Mouse (Mus musculus): ENCODE data around the gene Ackr2. TPM values are rescaled to one million over a fixed set of nuclear protein-coding genes. Genes with fewer than 3 reads are reported as not detected.

The Ackr2 gene
- polyA plus RNA-seq, 1 experiment from 2014 or later, result 0.31 TPM

DNA sequence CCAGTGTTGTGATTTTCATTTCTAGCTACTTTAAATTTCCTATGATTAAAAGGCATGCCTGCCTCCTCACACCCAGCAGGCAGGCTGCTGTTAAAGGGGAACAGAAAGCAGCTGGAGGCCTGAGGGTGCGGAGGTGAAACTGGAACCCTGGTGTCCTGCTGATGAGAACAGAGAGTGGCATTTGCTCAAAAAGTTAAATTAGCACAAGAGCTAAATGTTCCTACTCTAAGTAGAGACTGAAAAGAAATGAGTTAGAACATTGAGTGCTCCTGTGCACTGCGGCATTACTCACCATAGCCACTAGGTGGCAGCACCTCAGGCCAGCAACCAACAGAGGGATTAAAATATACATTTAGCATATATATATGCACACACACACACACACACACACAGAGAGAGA lies 30.3 kb downstream of the Ackr2 start:
- peaks cover 7% of the 10 kb centered on the region for H3K4me1 ChIP-seq
- peaks cover 5% of the 10 kb centered on the region; the same call in 1 of the 2 replicates for H3K27me3 ChIP-seq (ENCODE audit: insufficient read depth, poor library complexity, severe bottlenecking)
- 20% methylated on average over 2 of the region's 2 CpGs for WGBS
- no peak overlapping the region for H3K4me3 ChIP-seq
- no peak overlapping the region for H3K27ac ChIP-seq
- H3K9me3 ChIP-seq, result no peaks in the 10 kb centered on the region
- no peak for DNase-seq (ENCODE audit: low spot score)
- H3K36me3 ChIP-seq, result no peaks in the 10 kb centered on the region

DNA sequence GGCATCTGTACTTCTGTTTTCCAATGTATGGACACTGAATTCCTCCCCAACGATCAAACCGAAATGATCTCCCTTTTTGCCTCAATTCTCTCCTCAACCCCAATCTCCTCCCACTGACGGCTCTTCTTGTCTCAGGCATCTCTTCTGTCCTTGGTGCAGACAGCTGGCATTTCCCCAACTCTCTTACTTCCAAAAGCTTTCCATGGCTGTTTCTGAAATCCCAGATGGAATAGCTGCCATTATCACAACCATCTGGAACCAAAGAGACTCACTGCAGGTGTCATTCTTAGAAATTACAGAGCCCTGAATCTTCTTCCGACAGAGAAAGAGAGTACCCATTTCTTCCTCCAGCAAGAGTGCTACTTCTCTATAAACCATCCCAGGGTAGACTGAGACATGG lies 36.7 kb downstream of the Ackr2 start:
- Histone ChIP-seq H3K36me3 (no peaks in the 10 kb centered on the region), H3K4me1 (peaks cover 6% of the 10 kb centered on the region; the same call in 1 of the 2 replicates), H3K4me3 (no peak overlapping the region), H3K27me3 (ENCODE audit: insufficient read depth, poor library complexity, severe bottlenecking) (no peaks in the 10 kb centered on the region), H3K27ac (no peak overlapping the region), H3K9me3 (no peaks in the 10 kb centered on the region)
- WGBS, result 76% methylated on average over 4 of the region's 4 CpGs
- no peak for DNase-seq (ENCODE audit: low spot score)

DNA sequence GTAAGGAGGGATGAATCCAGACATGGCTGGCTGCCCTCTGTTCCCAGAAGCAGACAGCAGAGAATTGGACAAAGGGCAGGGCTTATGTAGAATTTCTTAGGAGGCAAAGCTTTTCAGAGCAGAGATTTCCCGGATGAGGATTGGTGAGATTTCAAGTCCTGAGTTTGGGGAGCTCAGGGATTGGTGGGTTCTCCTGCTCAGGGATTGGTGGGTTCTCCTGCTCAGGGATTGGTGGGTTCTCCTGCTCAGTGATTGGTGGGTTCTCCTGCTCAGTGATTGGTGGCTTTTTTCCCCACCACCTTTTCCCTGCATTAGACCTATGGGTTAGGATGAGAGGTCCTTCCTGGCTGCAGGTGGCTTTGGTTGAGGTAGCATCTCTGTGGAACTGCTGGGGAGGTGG lies 38.8 kb downstream of the Ackr2 start:
- Histone ChIP-seq H3K27me3 (ENCODE audit: insufficient read depth, poor library complexity, severe bottlenecking) (no peaks in the 10 kb centered on the region), H3K4me1 (peaks cover 6% of the 10 kb centered on the region; the same call in 1 of the 2 replicates), H3K9me3 (no peaks in the 10 kb centered on the region), H3K4me3 (no peak overlapping the region), H3K36me3 (0 out of 2 replicates have a peak, but pooled peaks cover 3% of the 10 kb centered on the region), H3K27ac (no peak overlapping the region)
- DNase-seq (ENCODE audit: low spot score), result no peak
- 61% methylated on average over 1 of the region's 1 CpGs for WGBS

DNA sequence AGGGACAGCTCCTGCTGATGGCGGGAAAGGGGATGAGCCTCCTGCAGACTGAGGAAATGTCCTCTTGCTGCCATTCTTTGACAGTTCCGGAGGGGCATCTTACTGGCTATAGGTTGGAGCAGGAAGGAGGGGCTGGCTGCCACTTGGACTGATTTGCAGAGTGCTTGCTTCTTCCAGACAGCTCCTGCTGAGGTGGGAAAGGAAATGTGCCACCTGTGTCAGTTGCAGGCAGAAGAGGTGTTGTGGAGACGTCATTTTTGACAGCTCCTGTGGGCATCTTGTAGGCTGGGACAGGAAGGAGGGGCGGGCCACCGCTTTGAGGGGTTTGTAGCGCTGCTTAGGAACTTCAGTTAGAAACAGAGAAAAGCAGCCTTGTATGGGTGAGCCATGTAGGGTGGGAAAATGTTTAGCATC lies 39.3 kb downstream of the Ackr2 start:
- H3K4me3 ChIP-seq, result peak overlapping the region; percentile 56
- 49% methylated on average over 6 of the region's 6 CpGs for WGBS
- DNase-seq (ENCODE audit: low spot score), result peak; percentile 73
- H3K27ac ChIP-seq, result 0 out of 2 replicates have a peak overlapping the region, but pooled peaks have one; percentile 16
- H3K27me3 ChIP-seq (ENCODE audit: insufficient read depth, poor library complexity, severe bottlenecking), result no peaks in the 10 kb centered on the region
- H3K36me3 ChIP-seq, result 0 out of 2 replicates have a peak, but pooled peaks cover 3% of the 10 kb centered on the region
- peaks cover 6% of the 10 kb centered on the region; the same call in 1 of the 2 replicates for H3K4me1 ChIP-seq
- no peaks in the 10 kb centered on the region for H3K9me3 ChIP-seq

DNA sequence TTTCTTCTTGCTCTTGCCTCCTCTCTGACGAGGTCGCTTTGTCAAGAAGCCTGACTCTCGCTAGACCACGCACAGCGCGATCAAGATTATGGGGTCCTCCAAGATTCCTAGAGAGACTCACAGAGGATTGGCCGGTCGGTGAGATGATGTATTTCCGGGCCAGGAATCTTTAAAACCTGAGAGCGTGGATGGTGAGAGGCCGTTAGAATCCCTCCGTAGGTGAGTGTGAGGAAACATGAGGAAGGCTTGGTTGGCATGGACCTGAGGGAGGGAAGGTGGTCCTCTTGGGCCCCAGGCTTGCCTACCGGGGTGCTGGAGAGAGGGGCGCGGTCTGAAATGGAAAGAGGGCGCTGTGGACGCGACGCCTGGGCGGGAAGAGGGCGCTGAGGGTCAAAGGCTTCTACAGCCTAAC lies 39.8 kb downstream of the Ackr2 start:
- Histone ChIP-seq H3K36me3 (0 out of 2 replicates have a peak, but pooled peaks cover 3% of the 10 kb centered on the region), H3K27me3 (ENCODE audit: insufficient read depth, poor library complexity, severe bottlenecking) (no peaks in the 10 kb centered on the region), H3K4me1 (peaks cover 6% of the 10 kb centered on the region; the same call in 1 of the 2 replicates), H3K9me3 (no peaks in the 10 kb centered on the region), H3K27ac (peak overlapping the region; percentile 82), H3K4me3 (peak overlapping the region; percentile 56)
- 49% methylated on average over 21 of the region's 21 CpGs for WGBS
- DNase-seq (ENCODE audit: low spot score), result peak; percentile 75

DNA sequence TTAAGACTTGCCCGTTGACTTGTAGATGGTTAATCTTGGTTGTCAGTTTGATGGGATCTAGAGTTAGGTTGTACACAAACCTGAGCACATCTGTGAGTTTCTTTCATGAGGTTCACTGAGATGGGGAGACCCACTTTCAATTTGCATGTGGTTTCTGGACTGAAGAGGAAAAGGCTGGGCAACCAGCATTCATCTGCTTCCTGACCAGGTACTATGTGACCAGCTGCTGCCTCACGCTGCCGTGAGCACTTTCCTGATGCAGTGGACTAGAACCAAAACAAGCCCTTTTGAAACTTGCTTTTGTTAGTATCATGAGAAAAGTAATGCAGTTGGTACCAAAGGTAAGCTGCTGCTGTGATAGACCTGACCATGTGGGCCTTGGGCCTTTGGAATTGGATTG lies 44.9 kb downstream of the Ackr2 start:
- 0 out of 2 replicates have a peak, but pooled peaks cover 3% of the 10 kb centered on the region for H3K36me3 ChIP-seq
- DNase-seq (ENCODE audit: low spot score), result no peak
- H3K4me3 ChIP-seq, result no peak overlapping the region
- 81% methylated on average over 3 of the region's 3 CpGs for WGBS
- H3K27ac ChIP-seq, result no peak overlapping the region
- H3K27me3 ChIP-seq (ENCODE audit: insufficient read depth, poor library complexity, severe bottlenecking), result no peaks in the 10 kb centered on the region
- no peaks in the 10 kb centered on the region for H3K9me3 ChIP-seq
- no peaks in the 10 kb centered on the region for H3K4me1 ChIP-seq

DNA sequence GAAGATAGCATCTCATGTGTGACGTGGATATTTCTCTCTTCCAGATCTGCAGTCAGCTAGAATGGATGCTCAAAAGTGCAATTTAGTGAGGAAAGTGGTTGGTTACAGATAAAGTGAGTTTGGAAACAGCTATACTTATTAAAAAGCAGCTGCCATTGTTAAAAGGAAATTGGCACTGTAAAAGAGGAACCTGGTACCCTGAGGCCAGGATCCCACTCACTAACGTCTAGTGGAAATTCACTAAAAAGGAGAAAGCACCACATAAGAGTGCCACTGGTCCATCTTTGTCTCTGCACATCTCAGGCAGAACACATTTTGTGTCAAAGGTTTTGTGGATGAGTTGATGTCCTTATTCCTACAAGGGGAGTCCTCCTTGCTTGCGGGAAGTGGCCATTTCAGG lies 45.5 kb downstream of the Ackr2 start:
- H3K4me3 ChIP-seq, result no peak overlapping the region
- H3K9me3 ChIP-seq, result no peaks in the 10 kb centered on the region
- H3K27me3 ChIP-seq (ENCODE audit: insufficient read depth, poor library complexity, severe bottlenecking), result no peaks in the 10 kb centered on the region
- WGBS, result 88% methylated on average over 3 of the region's 3 CpGs
- no peaks in the 10 kb centered on the region for H3K4me1 ChIP-seq
- no peak overlapping the region for H3K27ac ChIP-seq
- 0 out of 2 replicates have a peak, but pooled peaks cover 3% of the 10 kb centered on the region for H3K36me3 ChIP-seq
- no peak for DNase-seq (ENCODE audit: low spot score)

DNA sequence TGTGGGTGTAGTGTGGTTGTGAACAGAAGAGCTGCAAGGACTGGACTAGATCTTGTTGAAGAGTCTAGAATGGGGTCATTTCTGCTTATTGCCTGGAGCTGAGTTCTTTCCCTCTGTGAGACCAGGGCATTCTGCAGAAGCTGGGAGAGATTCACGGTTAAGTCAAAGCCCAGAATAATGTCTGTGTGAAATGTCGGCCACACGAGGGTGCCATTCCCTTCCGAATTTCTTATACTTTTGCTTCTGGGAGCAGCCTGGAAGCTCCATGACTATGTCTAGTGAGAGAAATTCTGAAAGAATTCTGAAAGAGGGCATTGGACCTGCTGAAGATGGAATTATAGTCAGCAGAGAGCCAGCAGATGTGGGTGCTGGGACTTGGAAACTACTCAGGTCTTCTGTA lies 49.6 kb downstream of the Ackr2 start:
- DNase-seq (ENCODE audit: low spot score), result no peak
- Histone ChIP-seq H3K27me3 (ENCODE audit: insufficient read depth, poor library complexity, severe bottlenecking) (no peaks in the 10 kb centered on the region; the same call in 1 of the 2 replicates), H3K27ac (no peak overlapping the region), H3K36me3 (no peaks in the 10 kb centered on the region), H3K4me1 (peaks cover 15% of the 10 kb centered on the region), H3K4me3 (no peak overlapping the region), H3K9me3 (no peaks in the 10 kb centered on the region)
- WGBS, result 9% methylated on average over 4 of the region's 4 CpGs

DNA sequence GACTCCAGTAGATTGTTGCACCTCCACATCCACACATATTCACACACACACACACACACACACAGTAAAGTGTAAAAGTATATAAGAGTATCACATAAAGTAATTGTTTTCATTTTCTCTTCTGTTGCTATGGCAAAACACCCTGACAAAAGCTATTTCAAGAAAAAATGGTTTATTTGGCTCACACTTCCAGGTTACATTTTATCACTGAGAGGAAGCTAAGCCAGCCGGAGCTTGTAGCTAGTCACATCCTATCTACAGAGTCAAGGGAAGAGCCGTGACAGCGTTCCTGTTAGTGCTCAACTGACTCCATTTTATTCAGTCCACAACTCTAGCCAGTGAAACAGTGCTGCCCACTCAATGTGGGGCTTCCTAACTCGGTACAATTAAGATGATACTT lies 50.3 kb downstream of the Ackr2 start:
- H3K9me3 ChIP-seq, result no peaks in the 10 kb centered on the region
- 43% methylated on average over 4 of the region's 4 CpGs for WGBS
- H3K4me1 ChIP-seq, result peaks cover 15% of the 10 kb centered on the region
- H3K27ac ChIP-seq, result no peak overlapping the region
- no peak for DNase-seq (ENCODE audit: low spot score)
- no peaks in the 10 kb centered on the region for H3K36me3 ChIP-seq
- H3K4me3 ChIP-seq, result no peak overlapping the region
- H3K27me3 ChIP-seq (ENCODE audit: insufficient read depth, poor library complexity, severe bottlenecking), result no peaks in the 10 kb centered on the region; the same call in 1 of the 2 replicates

DNA sequence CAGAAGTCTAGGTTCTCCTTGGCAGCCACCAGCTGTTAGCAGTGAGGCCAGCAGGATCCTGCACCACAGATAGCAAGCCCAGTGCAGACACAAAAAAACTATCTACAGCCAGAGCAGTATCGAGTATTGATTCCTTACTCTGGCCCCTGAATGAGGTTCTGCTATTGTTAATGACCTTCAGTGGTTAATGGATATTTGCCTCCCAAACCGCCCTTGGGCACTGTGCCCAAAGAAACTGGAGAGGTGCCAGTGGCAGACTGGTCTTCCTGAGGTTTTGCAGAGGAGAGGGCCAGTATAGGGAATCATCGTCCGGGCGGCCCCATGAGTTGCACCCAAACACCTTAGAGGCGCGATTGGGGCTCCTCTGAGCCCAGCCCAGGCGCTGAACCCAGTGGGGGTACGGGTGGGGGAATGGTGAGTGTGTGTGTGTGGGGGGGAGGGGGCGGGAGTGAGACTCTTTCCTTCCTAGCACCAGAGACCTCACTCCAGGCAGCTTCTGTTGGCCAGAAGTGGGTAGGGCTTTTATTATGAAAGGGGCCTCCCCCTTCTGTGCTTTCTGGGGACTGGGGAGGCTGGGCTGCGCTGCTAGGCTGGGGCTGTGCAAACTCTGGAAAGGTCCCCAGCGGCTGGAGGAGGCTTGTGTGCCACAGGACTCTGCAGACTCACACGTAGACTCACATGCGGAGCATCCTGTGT lies 52.4 kb downstream of the Ackr2 start, which contains the start of gene Fam198a:
Gene Fam198a, plus strand, starts transcription at position 571 of the 696 bp plus-strand sequence.
- Histone ChIP-seq H3K4me3 (peak within 1 kb of the TSS; percentile 39), H3K4me1 (peaks cover 15% of the 10 kb centered on the region), H3K27ac (0 out of 2 replicates have a peak within 1 kb of the TSS, but pooled peaks have one; percentile 42), H3K27me3 (ENCODE audit: insufficient read depth, poor library complexity, severe bottlenecking) (no peaks in the 10 kb centered on the region; the same call in 1 of the 2 replicates), H3K9me3 (no peaks in the 10 kb centered on the region), H3K36me3 (no peaks in the 10 kb centered on the region)
- DNase-seq (ENCODE audit: low spot score), result no peak
- 12% methylated on average over 14 of the region's 14 CpGs for WGBS

DNA sequence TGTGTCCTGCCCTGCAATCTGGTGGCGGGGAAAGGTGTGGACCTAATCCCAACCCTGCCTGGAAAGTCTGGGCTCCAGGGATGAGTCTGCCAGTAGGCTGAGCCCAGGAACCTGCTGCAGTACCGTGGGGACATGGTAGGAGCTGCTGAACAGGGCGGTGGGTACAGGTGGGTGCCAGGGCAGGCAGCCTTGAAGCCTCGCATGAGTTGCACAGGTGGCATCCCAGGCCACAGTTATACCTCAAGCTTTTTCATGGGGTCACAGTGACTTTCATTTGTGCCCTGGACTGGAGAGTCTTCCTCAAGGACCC lies 52.9 kb downstream of the Ackr2 start:
- Histone ChIP-seq H3K9me3 (no peaks in the 10 kb centered on the region), H3K27ac (no peak overlapping the region), H3K4me1 (peaks cover 15% of the 10 kb centered on the region), H3K36me3 (no peaks in the 10 kb centered on the region), H3K27me3 (ENCODE audit: insufficient read depth, poor library complexity, severe bottlenecking) (no peaks in the 10 kb centered on the region; the same call in 1 of the 2 replicates), H3K4me3 (no peak overlapping the region; the same call in 1 of the 2 replicates)
- 34% methylated on average over 4 of the region's 4 CpGs for WGBS
- no peak for DNase-seq (ENCODE audit: low spot score)

DNA sequence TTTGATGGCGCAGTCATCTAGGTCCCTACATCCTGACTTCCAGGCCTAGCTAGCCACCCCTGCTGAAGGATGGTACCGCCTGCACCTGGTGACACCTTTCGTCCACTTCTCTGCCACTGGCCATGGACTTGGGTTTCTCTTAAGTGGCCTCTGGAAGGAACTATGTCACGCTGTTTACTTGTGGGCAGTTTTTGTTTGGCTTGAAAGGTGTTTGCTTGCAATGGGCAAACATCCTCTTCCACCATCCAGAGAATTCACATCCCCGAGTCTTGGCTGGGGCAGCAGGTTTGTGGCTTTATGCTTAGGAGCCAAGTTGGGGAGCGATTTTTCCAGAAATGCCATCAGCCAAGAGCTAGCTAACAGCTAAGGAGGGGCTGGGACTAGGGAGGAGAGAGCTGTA lies 54.4 kb downstream of the Ackr2 start:
- Histone ChIP-seq H3K4me3 (no peak overlapping the region), H3K36me3 (no peaks in the 10 kb centered on the region), H3K27ac (no peak overlapping the region), H3K4me1 (peaks cover 15% of the 10 kb centered on the region), H3K27me3 (ENCODE audit: insufficient read depth, poor library complexity, severe bottlenecking) (no peaks in the 10 kb centered on the region; the same call in 1 of the 2 replicates), H3K9me3 (no peaks in the 10 kb centered on the region)
- 87% methylated on average over 6 of the region's 6 CpGs for WGBS
- DNase-seq (ENCODE audit: low spot score), result no peak

DNA sequence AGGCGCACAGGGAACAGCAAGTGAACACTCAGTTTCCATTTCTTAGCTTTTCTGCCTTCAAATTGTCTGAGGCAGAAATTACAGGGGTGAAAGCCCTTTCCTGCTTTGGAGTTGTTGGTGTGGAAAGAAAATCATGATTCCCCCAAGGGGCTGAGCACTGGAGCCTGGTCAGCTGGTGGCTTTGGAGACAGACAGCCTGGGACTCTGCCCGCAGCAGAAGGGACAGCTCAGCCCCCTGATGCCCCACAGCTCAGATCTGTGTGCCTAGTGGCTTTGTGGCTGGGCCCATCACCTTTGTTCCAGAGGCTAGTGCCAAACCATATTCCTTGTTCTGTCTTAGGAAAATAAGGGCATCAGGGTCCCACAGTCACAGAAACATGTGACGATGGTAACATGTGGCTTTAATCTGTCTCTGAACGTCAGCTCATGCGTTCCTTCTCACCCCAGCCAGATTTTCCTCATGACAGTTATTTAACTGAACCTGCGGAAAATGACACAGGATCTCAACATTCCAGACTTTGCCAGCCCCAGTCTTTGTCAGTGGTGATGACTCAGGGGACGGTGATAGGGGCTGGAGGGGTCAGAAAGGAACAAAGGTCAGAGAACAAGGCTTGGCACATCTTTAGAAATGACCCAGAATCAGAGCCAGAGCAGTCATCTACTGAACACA lies 61.9 kb downstream of the Ackr2 start:
- H3K4me1 ChIP-seq, result peaks cover 14% of the 10 kb centered on the region; the same call in 1 of the 2 replicates
- H3K4me3 ChIP-seq, result no peak overlapping the region
- WGBS, result 43% methylated on average over 7 of the region's 7 CpGs
- no peak overlapping the region for H3K27ac ChIP-seq
- H3K36me3 ChIP-seq, result no peaks in the 10 kb centered on the region
- H3K27me3 ChIP-seq (ENCODE audit: insufficient read depth, poor library complexity, severe bottlenecking), result no peaks in the 10 kb centered on the region
- no peaks in the 10 kb centered on the region for H3K9me3 ChIP-seq
- no peak for DNase-seq (ENCODE audit: low spot score)
